8 mouse cellular contexts compared by ENCODE assay signal in the genomic region with DNA sequence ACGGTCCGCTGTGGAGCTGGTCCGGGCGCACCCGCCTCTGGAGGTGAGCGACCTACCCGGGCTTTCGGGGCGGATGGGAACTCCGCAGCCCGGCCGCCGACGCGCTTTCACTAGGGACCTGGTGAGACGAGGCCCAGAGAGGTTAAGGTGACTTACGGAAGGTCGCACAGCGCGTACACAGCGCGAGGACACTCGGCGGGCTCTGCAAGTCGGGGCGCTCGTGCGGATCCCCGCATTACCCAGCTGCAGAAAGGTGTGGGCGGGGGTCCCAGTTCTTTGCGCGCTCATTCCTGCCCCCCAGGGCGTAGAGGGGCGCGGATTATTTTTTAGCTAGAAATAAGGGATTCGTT. TPM values are rescaled to one million over a fixed set of nuclear protein-coding genes. Genes with fewer than 3 reads are reported as not detected.
DNase-seq lines count a peak whose midpoint lies in the region; ATAC-seq and TF ChIP-seq lines count a peak whose summit lies in the region.

No protein-coding gene starts in this region.

- H3K27ac ChIP-seq in cerebellum, adult 2 months (ENCODE audit: insufficient read depth, low read length) = peak overlapping the region; percentile 40
- peak overlapping the region; percentile 55; the same call in 1 of the 2 replicates for H3K27ac ChIP-seq in testis, adult 2 months (ENCODE audit: control insufficient read depth, insufficient read depth, low read depth, low read length)
- peak overlapping the region; percentile 98 for H3K27ac ChIP-seq in limb, embryonic 15.5 days
- peak overlapping the region; percentile 97 for H3K27ac ChIP-seq in stomach, embryonic 16.5 days (ENCODE audit: low read length)

- H3K4me2 ChIP-seq in limb, embryonic 15.5 days = peak overlapping the region; percentile 49
- H3K4me2 ChIP-seq in stomach, embryonic 16.5 days (ENCODE audit: low read depth, low read length) = peak overlapping the region; percentile 81

- under 1% methylated on average over 36 of the region's 36 CpGs for WGBS in cerebellum, adult 2 months
- WGBS in limb, embryonic 15.5 days = under 1% methylated on average over 36 of the region's 36 CpGs
- WGBS in stomach, embryonic 16.5 days = under 1% methylated on average over 36 of the region's 36 CpGs

- no peaks in the 10 kb centered on the region; the same call in 1 of the 2 replicates for H3K4me1 ChIP-seq in cerebellum, adult 2 months (ENCODE audit: control insufficient read depth, insufficient read depth, low read length)
- H3K4me1 ChIP-seq in testis, adult 2 months (ENCODE audit: control insufficient read depth, insufficient read depth, low read length) = peaks cover 7% of the 10 kb centered on the region
- H3K4me1 ChIP-seq in limb, embryonic 15.5 days = peaks cover 27% of the 10 kb centered on the region
- H3K4me1 ChIP-seq in stomach, embryonic 16.5 days (ENCODE audit: control insufficient read depth, insufficient read depth, low read length) = peaks cover 14% of the 10 kb centered on the region

- DNase-seq in cerebellum, adult 2 months = no peak
- no peak for DNase-seq in cerebellum, adult 18-20 months
- no peak for DNase-seq in testis, postnatal 14 days (ENCODE audit: low spot score)
- DNase-seq in spleen, postnatal 10 days (ENCODE audit: low spot score in 2 of 2) = no peak
- no peak for DNase-seq in adipocyte (ENCODE audit: low spot score)

- peak overlapping the region; percentile 68 for H3K4me3 ChIP-seq in cerebellum, adult 2 months (replicated peaks; ENCODE audit: insufficient read depth, low read depth, low read length)
- peak overlapping the region; percentile 87 for H3K4me3 ChIP-seq in testis, adult 2 months (ENCODE audit: control insufficient read depth, low read depth, low read length)
- H3K4me3 ChIP-seq in limb, embryonic 15.5 days = peak overlapping the region; percentile 72
- H3K4me3 ChIP-seq in stomach, embryonic 16.5 days (replicated peaks; ENCODE audit: low read length) = peak overlapping the region; percentile 87

- TF ChIP-seq POLR2A in cerebellum, adult 2 months (IDR thresholded peaks at IDR 0.05; ENCODE audit: borderline replicate concordance, insufficient read depth, low read length) = no peak
- no peak for TF ChIP-seq POLR2A in testis, adult 2 months (IDR thresholded peaks at IDR 0.05; ENCODE audit: control insufficient read depth, low read depth, low read length)

- H3K36me3 ChIP-seq in testis, adult 2 months (ENCODE audit: control insufficient read depth, insufficient read depth, low read length) = peaks cover under 1% of the 10 kb centered on the region; the same call in 1 of the 2 replicates
- H3K36me3 ChIP-seq in limb, embryonic 15.5 days = peaks cover 23% of the 10 kb centered on the region
- no peaks in the 10 kb centered on the region for H3K36me3 ChIP-seq in stomach, embryonic 16.5 days (ENCODE audit: control insufficient read depth, insufficient read depth, low read length)

- no peaks in the 10 kb centered on the region for H3K27me3 ChIP-seq in cerebellum, adult 2 months (ENCODE audit: control insufficient read depth, insufficient read depth, low read length)
- no peaks in the 10 kb centered on the region for H3K27me3 ChIP-seq in testis, adult 2 months (ENCODE audit: control insufficient read depth, insufficient read depth, low read length)
- H3K27me3 ChIP-seq in limb, embryonic 15.5 days = no peaks in the 10 kb centered on the region
- H3K27me3 ChIP-seq in stomach, embryonic 16.5 days (ENCODE audit: control insufficient read depth, insufficient read depth, low read length) = no peaks in the 10 kb centered on the region

- no peaks in the 10 kb centered on the region for H3K9me3 ChIP-seq in limb, embryonic 15.5 days
- H3K9me3 ChIP-seq in stomach, embryonic 16.5 days (replicated peaks; ENCODE audit: control insufficient read depth, low read length) = no peaks in the 10 kb centered on the region

- no peak for TF ChIP-seq CTCF in cerebellum, adult 2 months (IDR thresholded peaks at IDR 0.05; ENCODE audit: borderline replicate concordance, insufficient read depth, low read depth, low read length)
- TF ChIP-seq CTCF in testis, adult 2 months (IDR thresholded peaks at IDR 0.05; ENCODE audit: control insufficient read depth, insufficient read depth, insufficient replicate concordance, low read depth, low read length) = no peak

- ATAC-seq in limb, embryonic 15.5 days (ENCODE audit: insufficient number of reproducible peaks, low FRiP score, low TSS enrichment, low read depth) = peak; percentile 49
- peak; percentile 48 for ATAC-seq in stomach, embryonic 16.5 days (ENCODE audit: insufficient read depth, low FRiP score)

- peak overlapping the region; percentile 81 for H3K9ac ChIP-seq in limb, embryonic 15.5 days
- peak overlapping the region; percentile 95 for H3K9ac ChIP-seq in stomach, embryonic 16.5 days (ENCODE audit: low read length)

RNA-seq across cellular contexts. Expression of gene Ntan1, which starts 0.7 kb away (rescaled TPM):
- 120 and 121 TPM in 2 replicates for polyA plus RNA-seq in cerebellum, adult 2 months (2012; rRNA removed)
- polyA plus RNA-seq in testis, adult 2 months (2012; rRNA removed) = 21.6 and 25.7 TPM in 2 replicates
- 189 and 192 TPM in 2 replicates for polyA plus RNA-seq in limb, embryonic 15.5 days (2015; fragmentation: Nextera tagmentation; extraction: Ambion mirVana)
- polyA plus RNA-seq in stomach, embryonic 16.5 days (2015; fragmentation: Nextera tagmentation; extraction: Ambion mirVana) = 163 TPM in 2 replicates

RNA-seq across cellular contexts. Expression of gene Rrn3, which starts 38.9 kb away (rescaled TPM):
- 35.8 and 39.1 TPM in 2 replicates for polyA plus RNA-seq in cerebellum, adult 2 months (2012; rRNA removed)
- polyA plus RNA-seq in testis, adult 2 months (2012; rRNA removed) = 5.4 and 6.3 TPM in 2 replicates
- polyA plus RNA-seq in limb, embryonic 15.5 days (2015; fragmentation: Nextera tagmentation; extraction: Ambion mirVana) = 56.0 and 59.2 TPM in 2 replicates
- 55.2 and 56.2 TPM in 2 replicates for polyA plus RNA-seq in stomach, embryonic 16.5 days (2015; fragmentation: Nextera tagmentation; extraction: Ambion mirVana)

Comparison
In these comparisons a context has a peak if more than half of its experiments do, and no peak if none do; other contexts are left out.
1. H3K27ac ChIP-seq: peak in every context shown above with its lines; median percentile 98 in limb, embryonic 15.5 days; 97 in stomach, embryonic 16.5 days; 55 in testis, adult 2 months; 40 in cerebellum, adult 2 months.